Mouse (Mus musculus) stomach, embryonic 16.5 days (tissue): ENCODE data around the gene Serpina3n. TPM values are rescaled to one million over a fixed set of nuclear protein-coding genes. Genes with fewer than 3 reads are reported as not detected.

Source experiments
- ATAC-seq: fragments of 200-750 bp; cut with Nextera tagmentation; 2 replicates; pipeline ENCODE4 v1.8.0; 2017; ENCODE audit warnings: moderate number of reproducible peaks, moderate TSS enrichment; ENCODE audit not compliant: insufficient read depth, low FRiP score
- H3K27ac ChIP-seq: fragments of 300-500 bp; sonication (generic); 2 replicates; pipeline ENCODE4 v1.5.1; 2014; ENCODE audit warnings: low read length
- H3K27me3 ChIP-seq: fragments of 300-500 bp; sonication (generic); 2 replicates; pipeline ENCODE4 v1.6.1; 2014; ENCODE audit warnings: low read length, control low read depth, mixed read lengths; ENCODE audit not compliant: control insufficient read depth, insufficient read depth
- H3K36me3 ChIP-seq: fragments of 300-500 bp; sonication (generic); 2 replicates; pipeline ENCODE4 v1.6.1; 2014; ENCODE audit warnings: low read length; ENCODE audit not compliant: control insufficient read depth, insufficient read depth
- H3K4me1 ChIP-seq: fragments of 300-500 bp; sonication (generic); 2 replicates; pipeline ENCODE4 v1.6.1; 2014; ENCODE audit warnings: low read length, control low read depth, mixed read lengths; ENCODE audit not compliant: control insufficient read depth, insufficient read depth
- H3K4me2 ChIP-seq: fragments of 300-500 bp; sonication (generic); 2 replicates; pipeline ENCODE4 v1.6.1; 2014; ENCODE audit warnings: low read depth, low read length, mixed read lengths
- H3K4me3 ChIP-seq: fragments of 300-500 bp; sonication (generic); replicated peaks from 2 replicates; pipeline ENCODE4 v1.5.1; 2014; ENCODE audit warnings: mild to moderate bottlenecking, low read length
- H3K9ac ChIP-seq: fragments of 300-500 bp; sonication (generic); 2 replicates; pipeline ENCODE4 v1.6.1; 2014; ENCODE audit warnings: low read length
- H3K9me3 ChIP-seq: fragments of 300-500 bp; sonication (generic); replicated peaks from 2 replicates; pipeline ENCODE4 v1.6.1; 2016; ENCODE audit warnings: low read length, control low read depth; ENCODE audit not compliant: control insufficient read depth
- WGBS: fragments of 180-500 bp; shearing (Covaris S2); extraction: QIAGEN DNeasy Blood & Tissue Kit; methylation state at CpG from one replicate; pipeline ENCODE4 v1.1.7; 2014; 5-methylcytosine and 5-hydroxymethylcytosine counted together
- polyA plus RNA-seq: library from polyadenylated mRNA; unstranded; fragments of >200 nt; fragmentation: Nextera tagmentation; extraction: Ambion mirVana; gene quantifications from 2 replicates; pipeline ENCODE4 v1.2.1, GENCODE M21; 2015

Serpina3n gene
- polyA plus RNA-seq, 1 experiment from 2014 or later = 0.06 TPM

DNA sequence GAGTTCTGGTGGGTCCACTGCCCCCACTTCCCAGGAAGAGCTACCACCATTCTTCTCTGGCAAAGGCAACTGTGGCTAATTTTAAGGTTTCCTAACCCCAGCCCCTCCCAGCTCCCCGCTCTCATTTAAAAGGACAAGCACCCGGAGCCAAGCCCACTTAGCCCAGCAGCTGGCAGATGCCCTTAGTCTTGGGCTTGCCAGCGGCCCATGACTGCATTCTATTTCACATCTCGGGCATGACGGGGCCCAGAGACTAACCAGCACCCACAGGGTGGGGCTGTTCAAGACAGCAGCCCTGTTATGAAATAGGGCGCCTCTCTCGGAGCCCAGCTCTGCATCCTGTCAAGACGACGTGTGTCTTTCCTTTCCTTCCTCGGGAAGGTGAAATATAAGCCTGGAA, 43.7 kb downstream of the Serpina3n start:
- H3K27ac ChIP-seq = no peak overlapping the region
- H3K36me3 ChIP-seq = no peaks in the 10 kb centered on the region
- H3K9me3 ChIP-seq = no peaks in the 10 kb centered on the region
- H3K4me2 ChIP-seq = no peak overlapping the region
- H3K4me1 ChIP-seq = no peaks in the 10 kb centered on the region
- H3K4me3 ChIP-seq = no peak overlapping the region
- no peak overlapping the region for H3K9ac ChIP-seq
- WGBS = 53% methylated on average over 10 of the region's 10 CpGs
- no peaks in the 10 kb centered on the region for H3K27me3 ChIP-seq
- ATAC-seq = 0 out of 2 replicates have a peak, but pooled peaks have one; percentile 18

DNA sequence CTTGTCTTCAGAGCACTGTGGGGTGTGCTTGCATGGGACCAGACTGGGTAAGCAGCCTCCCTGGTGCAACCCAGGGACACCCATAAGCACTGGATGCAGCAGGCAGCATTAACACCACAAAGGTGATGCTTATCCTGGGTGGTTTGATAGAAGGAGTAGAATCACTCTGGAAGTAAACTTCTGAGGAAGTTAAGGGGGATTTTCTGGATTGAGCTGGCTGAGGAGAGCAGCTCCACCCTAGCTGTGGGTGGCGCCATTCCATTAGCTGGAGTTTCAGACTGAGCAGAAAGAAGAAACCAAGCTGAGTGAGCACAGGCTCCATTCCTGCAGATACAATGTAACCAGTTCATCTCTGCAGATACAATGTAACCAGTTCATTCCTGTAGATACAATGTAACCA, 46.5 kb downstream of the Serpina3n start:
- Histone ChIP-seq H3K4me1 (no peaks in the 10 kb centered on the region), H3K4me3 (no peak overlapping the region), H3K9ac (no peak overlapping the region), H3K36me3 (no peaks in the 10 kb centered on the region), H3K9me3 (no peaks in the 10 kb centered on the region), H3K4me2 (no peak overlapping the region), H3K27me3 (no peaks in the 10 kb centered on the region), H3K27ac (no peak overlapping the region)
- WGBS = 50% methylated on average over 1 of the region's 1 CpGs
- no peak for ATAC-seq

DNA sequence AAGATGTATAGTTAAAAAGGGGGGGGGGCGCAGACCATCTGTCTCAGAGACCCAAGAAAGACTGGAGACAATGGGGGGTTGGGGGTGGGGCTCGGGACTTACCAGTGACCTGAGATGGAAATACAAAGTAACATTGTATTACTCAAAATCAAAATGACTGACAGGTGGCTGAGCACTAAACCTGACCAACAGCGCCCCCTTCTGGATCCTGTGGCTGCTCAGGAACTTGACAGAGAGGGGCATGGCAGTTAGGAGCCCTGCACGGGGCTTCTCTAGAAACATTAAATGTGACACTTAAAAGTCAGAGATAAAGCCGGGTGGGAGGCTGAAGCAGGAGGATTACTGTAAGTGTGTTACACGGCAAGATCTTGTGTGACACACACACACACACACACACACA, 52.8 kb downstream of the Serpina3n start:
- Histone ChIP-seq H3K27me3 (0 out of 2 replicates have a peak, but pooled peaks cover 4% of the 10 kb centered on the region), H3K4me3 (no peak overlapping the region), H3K36me3 (no peaks in the 10 kb centered on the region), H3K9me3 (no peaks in the 10 kb centered on the region), H3K4me2 (no peak overlapping the region), H3K4me1 (no peaks in the 10 kb centered on the region), H3K9ac (no peak overlapping the region), H3K27ac (no peak overlapping the region)
- no peak for ATAC-seq
- 64% methylated on average over 6 of the region's 6 CpGs for WGBS

DNA sequence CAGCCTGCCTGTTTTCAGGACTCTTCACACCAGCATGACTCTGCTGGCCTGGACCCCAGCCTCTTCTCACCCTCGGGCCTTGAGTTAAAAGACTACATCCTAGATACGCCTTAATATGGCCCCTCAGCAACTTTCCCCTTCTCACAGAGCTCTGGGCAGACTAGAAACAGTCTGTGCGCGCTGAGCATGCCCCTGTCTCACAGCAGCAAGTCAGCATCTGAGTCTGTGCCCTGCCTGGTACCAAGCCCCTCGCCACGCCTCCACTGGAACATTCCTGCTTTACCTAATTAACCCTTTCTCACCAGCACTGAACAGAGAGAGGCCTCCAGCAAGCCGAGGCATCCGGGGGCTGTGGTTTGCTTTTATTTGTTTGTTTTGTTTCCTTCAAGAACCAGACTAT, 54.8 kb downstream of the Serpina3n start:
- WGBS = 28% methylated on average over 8 of the region's 8 CpGs
- ATAC-seq = no peak
- Histone ChIP-seq H3K27ac (no peak overlapping the region), H3K9me3 (no peaks in the 10 kb centered on the region), H3K4me1 (no peaks in the 10 kb centered on the region), H3K4me3 (no peak overlapping the region), H3K27me3 (0 out of 2 replicates have a peak, but pooled peaks cover 4% of the 10 kb centered on the region), H3K4me2 (no peak overlapping the region), H3K36me3 (no peaks in the 10 kb centered on the region), H3K9ac (no peak overlapping the region)

Other genes starting within 250 kb of the Serpina3n start
- gene Serpina3f, start 192.2 kb upstream of the Serpina3n start, polyA plus RNA-seq = 0.15 TPM in 1 of 2 replicates, not detected in the other
- gene Serpina3g, start 170.5 kb upstream of the Serpina3n start, polyA plus RNA-seq = 1.7 and 2.0 TPM in 2 replicates
- gene Serpina3i, start 143.6 kb upstream of the Serpina3n start, polyA plus RNA-seq = 0.13 TPM in 1 of 2 replicates, not detected in the other
- not detected in 2 replicates for gene Serpina3j, start 92.2 kb upstream of the Serpina3n start, polyA plus RNA-seq
- gene Serpina3k, start 68.2 kb upstream of the Serpina3n start, polyA plus RNA-seq = not detected in 2 replicates
- not detected in 2 replicates for gene Serpina3m, start 68.2 kb upstream of the Serpina3n start, polyA plus RNA-seq
- gene Gsc, start 66.6 kb downstream of the Serpina3n start, polyA plus RNA-seq = 0.62 TPM in 1 of 2 replicates, not detected in the other